Mouse (Mus musculus): ENCODE results near the gene Cox8a. TPM values are rescaled to one million over a fixed set of nuclear protein-coding genes. Genes with fewer than 3 reads are reported as not detected.

Cox8a gene
- polyA plus RNA-seq, 1 experiment = 636 TPM

DNA sequence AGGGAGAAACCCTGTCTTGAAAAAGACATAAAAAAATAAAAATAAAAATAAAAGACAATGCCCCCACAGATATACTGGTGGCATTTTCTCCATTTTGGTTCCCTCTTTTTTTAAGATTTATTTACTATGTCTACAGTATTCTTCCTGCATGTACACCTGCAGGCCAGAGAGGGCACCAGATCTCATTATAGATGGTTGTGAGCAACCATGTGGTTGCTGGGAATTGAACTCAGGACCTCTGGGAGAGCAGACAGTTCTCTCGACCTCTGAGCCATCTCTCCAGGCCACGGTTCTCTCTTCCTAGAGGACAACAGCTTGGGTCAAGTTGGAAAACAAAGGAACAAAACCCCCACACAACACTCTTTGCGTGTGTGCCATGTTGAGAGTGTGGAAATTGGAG is 44.5 kb upstream of the Cox8a start:
- Histone ChIP-seq H3K27ac (ENCODE audit: insufficient read depth, low read length) (no peak overlapping the region), H3K4me1 (ENCODE audit: control insufficient read depth, insufficient read depth, insufficient read length) (peaks cover 1% of the 10 kb centered on the region; the same call in 1 of the 2 replicates), H3K36me3 (ENCODE audit: control insufficient read depth, insufficient read depth, low read length) (no peaks in the 10 kb centered on the region), H3K4me3 (ENCODE audit: extremely low read depth, insufficient read depth, insufficient read length) (no peak overlapping the region), H3K27me3 (ENCODE audit: control insufficient read depth, insufficient read depth, low read length) (no peaks in the 10 kb centered on the region; the same call in 1 of the 2 replicates)
- no peak for DNase-seq (ENCODE audit: low read depth in 1 of 2, low spot score in 2 of 2)
- TF ChIP-seq CTCF (IDR thresholded peaks at IDR 0.05; ENCODE audit: extremely low read depth, insufficient read depth, insufficient read length, insufficient replicate concordance) (no peak), POLR2A (IDR thresholded peaks at IDR 0.05; ENCODE audit: low read depth, low read length) (no peak)
- 94% methylated on average over 3 of the region's 3 CpGs for WGBS

DNA sequence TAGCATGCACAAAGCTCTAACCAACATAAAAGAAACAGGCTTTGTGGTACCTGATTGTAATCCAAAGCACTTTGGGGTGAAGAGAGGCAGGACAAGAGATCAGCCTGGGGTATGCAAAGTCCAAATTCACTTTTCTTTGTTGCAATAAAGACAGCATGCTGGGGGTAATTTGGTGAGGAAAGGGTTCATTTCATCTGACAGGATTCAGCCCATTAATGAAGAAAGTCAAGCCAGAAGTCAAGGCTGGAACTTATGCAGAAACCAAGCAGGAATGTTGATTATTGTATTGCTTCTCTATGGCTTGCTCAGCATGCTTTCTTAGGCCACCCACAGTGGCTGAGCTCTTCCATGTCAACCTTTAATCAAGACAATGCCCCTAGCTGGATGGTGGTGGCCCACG is 44.1 kb upstream of the Cox8a start:
- H3K4me3 ChIP-seq (ENCODE audit: extremely low read depth, insufficient read depth, insufficient read length) = no peak overlapping the region
- no peak for DNase-seq (ENCODE audit: low read depth in 1 of 2, low spot score in 2 of 2)
- H3K27ac ChIP-seq (ENCODE audit: insufficient read depth, low read length) = no peak overlapping the region
- H3K4me1 ChIP-seq (ENCODE audit: control insufficient read depth, insufficient read depth, insufficient read length) = no peaks in the 10 kb centered on the region
- 95% methylated on average over 1 of the region's 1 CpGs for WGBS
- no peaks in the 10 kb centered on the region for H3K36me3 ChIP-seq (ENCODE audit: control insufficient read depth, insufficient read depth, low read length)
- H3K27me3 ChIP-seq (ENCODE audit: control insufficient read depth, insufficient read depth, low read length) = no peaks in the 10 kb centered on the region
- TF ChIP-seq POLR2A (IDR thresholded peaks at IDR 0.05; ENCODE audit: low read depth, low read length) = no peak
- no peak for TF ChIP-seq CTCF (IDR thresholded peaks at IDR 0.05; ENCODE audit: extremely low read depth, insufficient read depth, insufficient read length, insufficient replicate concordance)

DNA sequence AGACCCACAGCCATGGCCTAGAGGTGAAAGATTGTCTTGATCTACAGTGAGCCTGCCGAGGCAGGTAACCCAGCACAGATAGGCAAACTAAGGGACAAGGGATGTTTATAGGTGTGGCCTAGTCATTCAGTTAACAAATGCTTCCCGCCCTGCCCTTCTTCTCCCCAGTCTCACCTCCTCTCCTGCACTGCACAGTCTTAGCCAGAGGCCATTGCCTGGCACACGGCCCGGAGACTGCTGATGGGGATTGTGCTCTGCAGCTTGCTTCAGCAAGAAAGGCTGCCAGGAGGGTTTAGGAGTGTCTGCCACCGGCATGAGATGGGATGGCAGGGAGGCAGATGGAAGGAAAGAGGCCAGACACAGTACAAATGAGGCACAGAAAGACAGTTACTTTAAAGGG is 40.5 kb upstream of the Cox8a start:
- Histone ChIP-seq H3K4me1 (ENCODE audit: control insufficient read depth, insufficient read depth, insufficient read length) (no peaks in the 10 kb centered on the region), H3K27me3 (ENCODE audit: control insufficient read depth, insufficient read depth, low read length) (no peaks in the 10 kb centered on the region), H3K4me3 (ENCODE audit: extremely low read depth, insufficient read depth, insufficient read length) (no peak overlapping the region), H3K36me3 (ENCODE audit: control insufficient read depth, insufficient read depth, low read length) (no peaks in the 10 kb centered on the region), H3K27ac (ENCODE audit: insufficient read depth, low read length) (no peak overlapping the region)
- no peak for TF ChIP-seq POLR2A (IDR thresholded peaks at IDR 0.05; ENCODE audit: low read depth, low read length)
- DNase-seq (ENCODE audit: low read depth in 1 of 2, low spot score in 2 of 2) = no peak
- 80% methylated on average over 5 of the region's 5 CpGs for WGBS

DNA sequence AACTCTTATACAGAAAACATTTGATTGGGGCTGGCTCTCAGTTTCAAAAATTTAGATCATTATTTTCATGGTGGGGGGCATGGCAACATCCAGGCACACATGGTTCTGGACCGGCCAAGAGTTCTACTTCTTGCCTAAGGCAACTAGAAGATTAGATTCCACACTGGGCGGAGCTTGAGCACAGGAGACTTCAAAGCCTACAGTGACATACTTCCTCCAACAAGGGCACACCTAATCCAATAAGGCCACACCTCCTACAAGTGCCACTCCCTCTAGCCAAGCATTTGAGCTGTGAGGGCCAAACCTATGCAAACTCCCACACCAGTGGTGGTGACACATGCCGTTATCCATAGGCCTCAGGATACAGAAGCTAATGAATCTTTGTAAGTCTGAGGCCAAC is 28.6 kb upstream of the Cox8a start:
- H3K27me3 ChIP-seq (ENCODE audit: control insufficient read depth, insufficient read depth, low read length) = no peaks in the 10 kb centered on the region
- no peaks in the 10 kb centered on the region for H3K36me3 ChIP-seq (ENCODE audit: control insufficient read depth, insufficient read depth, low read length)
- TF ChIP-seq POLR2A (IDR thresholded peaks at IDR 0.05; ENCODE audit: low read depth, low read length) = no peak
- no peak for TF ChIP-seq CTCF (IDR thresholded peaks at IDR 0.05; ENCODE audit: extremely low read depth, insufficient read depth, insufficient read length, insufficient replicate concordance)
- 79% methylated on average over 3 of the region's 3 CpGs for WGBS
- H3K27ac ChIP-seq (ENCODE audit: insufficient read depth, low read length) = no peak overlapping the region
- H3K4me3 ChIP-seq (ENCODE audit: extremely low read depth, insufficient read depth, insufficient read length) = no peak overlapping the region
- no peaks in the 10 kb centered on the region; the same call in none of the 2 replicates for H3K4me1 ChIP-seq (ENCODE audit: control insufficient read depth, insufficient read depth, insufficient read length)
- no peak for DNase-seq (ENCODE audit: low read depth in 1 of 2, low spot score in 2 of 2)

DNA sequence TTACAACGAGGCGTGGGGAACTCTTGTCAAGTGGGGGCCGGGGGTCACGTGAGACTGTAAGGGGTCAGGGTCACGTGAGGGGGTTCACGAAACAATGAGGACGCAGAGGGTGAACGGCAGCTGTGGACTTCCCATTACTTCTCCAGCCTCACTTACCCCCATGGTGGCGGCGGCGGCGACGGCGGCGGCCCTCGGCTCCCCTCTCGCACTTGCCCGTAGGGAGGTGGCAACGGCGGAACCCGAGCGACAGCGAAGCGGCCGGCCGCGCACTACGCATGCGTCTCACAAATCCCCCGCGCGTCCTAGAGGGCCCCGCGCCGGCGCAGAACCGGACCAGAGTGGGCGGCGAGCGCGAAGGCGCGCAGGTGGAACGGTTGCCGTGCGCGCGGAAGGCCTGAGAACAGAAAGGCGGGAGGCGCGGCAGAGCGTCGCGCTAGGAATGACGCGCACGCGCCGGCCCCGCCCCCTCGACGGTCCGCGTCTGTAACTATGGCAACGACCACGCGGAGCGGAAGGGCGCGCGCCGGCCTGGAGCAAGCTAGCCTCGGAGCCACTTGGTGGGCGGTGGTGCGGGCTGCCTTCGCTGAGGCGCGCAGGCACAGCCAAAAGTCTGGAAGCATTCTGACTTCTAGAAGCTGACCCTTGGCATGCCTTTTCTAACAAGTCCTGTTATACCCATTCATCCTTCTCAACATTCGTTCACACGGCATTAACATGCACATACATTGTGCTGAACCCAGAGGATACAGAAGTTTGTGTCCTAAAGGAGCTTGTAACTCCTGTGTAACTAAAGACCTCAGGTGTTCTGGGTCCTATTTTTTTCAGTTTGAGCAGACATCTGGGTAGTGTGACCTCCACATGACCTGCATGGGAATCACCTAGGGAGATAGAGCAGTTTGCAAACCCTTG is 23.6 kb upstream of the Cox8a start, which contains the start of gene Naa40:
Gene Naa40, minus strand, starts transcription at position 402 of the 909 bp plus-strand sequence.
- TF ChIP-seq CTCF (IDR thresholded peaks at IDR 0.05; ENCODE audit: extremely low read depth, insufficient read depth, insufficient read length, insufficient replicate concordance) (no peak), POLR2A (IDR thresholded peaks at IDR 0.05; ENCODE audit: low read depth, low read length) (no peak)
- Histone ChIP-seq H3K36me3 (ENCODE audit: control insufficient read depth, insufficient read depth, low read length) (no peaks in the 10 kb centered on the region), H3K4me3 (ENCODE audit: extremely low read depth, insufficient read depth, insufficient read length) (peak within 1 kb of the TSS; percentile 80), H3K27ac (ENCODE audit: insufficient read depth, low read length) (peak within 1 kb of the TSS; percentile 87), H3K4me1 (ENCODE audit: control insufficient read depth, insufficient read depth, insufficient read length) (peaks cover 5% of the 10 kb centered on the region), H3K27me3 (ENCODE audit: control insufficient read depth, insufficient read depth, low read length) (no peaks in the 10 kb centered on the region)
- peak; percentile 90 to 91 for DNase-seq (ENCODE audit: low read depth in 1 of 2, low spot score in 2 of 2)
- under 1% methylated on average over 80 of the region's 80 CpGs for WGBS

DNA sequence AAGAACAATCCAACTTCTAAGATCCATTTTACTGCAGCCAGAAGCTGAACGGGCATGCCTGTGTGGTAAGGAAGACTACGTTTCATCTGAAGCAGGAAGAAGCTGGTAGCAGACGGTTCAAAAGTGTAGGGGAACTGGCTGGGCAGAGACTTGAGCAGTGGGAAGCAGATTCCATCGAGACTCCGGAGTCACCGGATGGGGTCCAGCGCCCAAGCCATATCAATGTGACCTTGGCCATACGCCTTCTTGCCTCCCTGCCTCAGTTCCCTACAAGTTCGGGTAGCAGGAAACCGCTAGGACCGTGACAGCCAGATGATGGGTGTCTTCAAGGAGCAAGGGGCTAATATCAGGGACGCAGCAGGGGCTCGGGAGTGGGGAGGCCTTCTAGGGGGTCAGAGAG is 22.9 kb upstream of the Cox8a start:
- TF ChIP-seq POLR2A (IDR thresholded peaks at IDR 0.05; ENCODE audit: low read depth, low read length) (no peak), CTCF (IDR thresholded peaks at IDR 0.05; ENCODE audit: extremely low read depth, insufficient read depth, insufficient read length, insufficient replicate concordance) (no peak)
- peaks cover 5% of the 10 kb centered on the region for H3K4me1 ChIP-seq (ENCODE audit: control insufficient read depth, insufficient read depth, insufficient read length)
- under 1% methylated on average over 13 of the region's 13 CpGs for WGBS
- no peak for DNase-seq (ENCODE audit: low read depth in 1 of 2, low spot score in 2 of 2)
- H3K27ac ChIP-seq (ENCODE audit: insufficient read depth, low read length) = peak overlapping the region; percentile 33; the same call in 1 of the 2 replicates
- peak overlapping the region; percentile 80 for H3K4me3 ChIP-seq (ENCODE audit: extremely low read depth, insufficient read depth, insufficient read length)
- H3K27me3 ChIP-seq (ENCODE audit: control insufficient read depth, insufficient read depth, low read length) = no peaks in the 10 kb centered on the region
- H3K36me3 ChIP-seq (ENCODE audit: control insufficient read depth, insufficient read depth, low read length) = no peaks in the 10 kb centered on the region

DNA sequence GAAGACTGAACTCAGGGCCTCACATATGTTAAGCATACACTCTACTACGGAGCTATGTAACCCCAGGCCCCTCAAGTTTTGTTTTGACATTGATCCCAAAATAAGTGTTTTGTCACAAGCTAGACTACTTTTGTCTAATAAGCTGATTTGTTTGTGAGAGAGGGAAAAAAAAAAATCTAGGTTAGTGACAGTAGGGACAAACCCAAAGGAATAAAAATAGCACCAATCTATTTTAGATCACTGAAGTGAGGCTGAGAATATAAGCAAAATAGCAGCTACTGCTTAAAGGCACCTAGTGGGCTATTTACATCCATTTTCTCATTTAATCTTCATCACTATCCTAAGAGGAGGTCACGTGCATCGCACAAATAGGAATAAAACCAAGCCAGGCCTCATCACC is 22.2 kb upstream of the Cox8a start:
- H3K27me3 ChIP-seq (ENCODE audit: control insufficient read depth, insufficient read depth, low read length) = no peaks in the 10 kb centered on the region
- no peak for TF ChIP-seq CTCF (IDR thresholded peaks at IDR 0.05; ENCODE audit: extremely low read depth, insufficient read depth, insufficient read length, insufficient replicate concordance)
- TF ChIP-seq POLR2A (IDR thresholded peaks at IDR 0.05; ENCODE audit: low read depth, low read length) = no peak
- H3K27ac ChIP-seq (ENCODE audit: insufficient read depth, low read length) = no peak overlapping the region
- no peak for DNase-seq (ENCODE audit: low read depth in 1 of 2, low spot score in 2 of 2)
- WGBS = 83% methylated on average over 3 of the region's 3 CpGs
- peaks cover 5% of the 10 kb centered on the region for H3K4me1 ChIP-seq (ENCODE audit: control insufficient read depth, insufficient read depth, insufficient read length)
- H3K36me3 ChIP-seq (ENCODE audit: control insufficient read depth, insufficient read depth, low read length) = no peaks in the 10 kb centered on the region
- H3K4me3 ChIP-seq (ENCODE audit: extremely low read depth, insufficient read depth, insufficient read length) = no peak overlapping the region; the same call in 1 of the 2 replicates

Measured in spleen, adult 2 months (tissue).